Mouse (Mus musculus) forebrain, embryonic 15.5 days (tissue): ENCODE measurements around the gene Erbb4. TPM values are rescaled to one million over a fixed set of nuclear protein-coding genes. Genes with fewer than 3 reads are reported as not detected.
"Not testable (repeated sequence)": the region's sequence is repeated elsewhere in the genome, so short reads cannot be mapped to it uniquely, and the experiment has no call there.

ENCODE experiments used
- ATAC-seq: fragments of 200-750 bp; cut with Nextera tagmentation; replicated peaks from 2 replicates; pipeline ENCODE4 v1.8.0; 2017; ENCODE audit warnings: mild to moderate bottlenecking, moderate TSS enrichment, moderate library complexity
- H3K27ac ChIP-seq: fragments of 300-500 bp; sonication (generic); replicated peaks from 2 replicates; pipeline ENCODE4 v1.5.1; 2015; ENCODE audit warnings: mild to moderate bottlenecking, inconsistent platforms
- H3K27me3 ChIP-seq: fragments of 300-500 bp; sonication (generic); 2 replicates; pipeline ENCODE4 v1.6.1; 2015; ENCODE audit warnings: inconsistent platforms
- H3K36me3 ChIP-seq: fragments of 300-500 bp; sonication (generic); 2 replicates; pipeline ENCODE4 v1.6.1; 2015; ENCODE audit warnings: mild to moderate bottlenecking, inconsistent platforms
- H3K4me1 ChIP-seq: fragments of 300-500 bp; sonication (generic); 2 replicates; pipeline ENCODE4 v1.6.1; 2015; ENCODE audit warnings: inconsistent platforms
- H3K4me2 ChIP-seq: fragments of 300-500 bp; sonication (generic); replicated peaks from 2 replicates; pipeline ENCODE4 v1.6.1; 2015; ENCODE audit warnings: mild to moderate bottlenecking, inconsistent platforms
- H3K4me3 ChIP-seq: fragments of 300-500 bp; sonication (generic); 2 replicates; pipeline ENCODE4 v1.5.1; 2015; ENCODE audit warnings: mild to moderate bottlenecking, inconsistent platforms
- H3K9ac ChIP-seq: fragments of 300-500 bp; sonication (generic); replicated peaks from 2 replicates; pipeline ENCODE4 v1.6.1; 2015; ENCODE audit warnings: mild to moderate bottlenecking, inconsistent platforms
- H3K9me3 ChIP-seq: fragments of 300-500 bp; sonication (generic); 2 replicates; pipeline ENCODE4 v1.6.1; 2016; ENCODE audit warnings: inconsistent platforms
- WGBS: fragments of 180-500 bp; shearing (Covaris S2); methylation state at CpG from one replicate; pipeline ENCODE4 v1.1.7; 2015; ENCODE audit warnings: mixed read lengths; 5-methylcytosine and 5-hydroxymethylcytosine counted together
- polyA plus RNA-seq: library from polyadenylated mRNA; unstranded; fragments of >200 nt; fragmentation: Nextera tagmentation; extraction: Ambion mirVana; gene quantifications from 2 replicates; pipeline ENCODE4 v1.2.1, GENCODE M21; 2015

Gene Erbb4
- polyA plus RNA-seq, 1 experiment from 2014 or later, result 17.4 TPM

DNA sequence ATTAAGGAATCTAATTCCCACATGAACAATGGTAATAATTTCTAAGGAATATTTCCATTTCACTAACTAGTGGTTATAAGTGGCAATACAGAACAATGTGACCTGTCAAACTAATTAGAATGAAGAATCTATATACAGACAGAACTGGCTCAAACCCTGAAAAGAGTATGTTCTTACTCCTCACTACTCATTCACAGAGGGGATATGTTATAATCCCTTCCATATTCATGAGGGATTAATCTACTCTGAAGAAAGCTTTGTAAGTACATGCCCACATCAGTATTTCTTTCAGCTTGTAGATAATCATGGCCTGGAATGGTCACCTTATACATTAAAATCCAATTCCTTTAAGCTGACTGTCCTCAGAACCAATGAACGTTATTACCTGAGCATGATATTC is 276.3 kb downstream of the Erbb4 start:
- 14% methylated on average over 1 of the region's 1 CpGs for WGBS
- peaks cover 11% of the 10 kb centered on the region; the same call in 1 of the 2 replicates for H3K4me1 ChIP-seq
- H3K27ac ChIP-seq, result no peak overlapping the region
- no peaks in the 10 kb centered on the region for H3K9me3 ChIP-seq
- no peak overlapping the region for H3K4me2 ChIP-seq
- no peak for ATAC-seq
- no peak overlapping the region for H3K4me3 ChIP-seq
- H3K9ac ChIP-seq, result no peak overlapping the region
- H3K36me3 ChIP-seq, result no peaks in the 10 kb centered on the region
- H3K27me3 ChIP-seq, result no peaks in the 10 kb centered on the region

DNA sequence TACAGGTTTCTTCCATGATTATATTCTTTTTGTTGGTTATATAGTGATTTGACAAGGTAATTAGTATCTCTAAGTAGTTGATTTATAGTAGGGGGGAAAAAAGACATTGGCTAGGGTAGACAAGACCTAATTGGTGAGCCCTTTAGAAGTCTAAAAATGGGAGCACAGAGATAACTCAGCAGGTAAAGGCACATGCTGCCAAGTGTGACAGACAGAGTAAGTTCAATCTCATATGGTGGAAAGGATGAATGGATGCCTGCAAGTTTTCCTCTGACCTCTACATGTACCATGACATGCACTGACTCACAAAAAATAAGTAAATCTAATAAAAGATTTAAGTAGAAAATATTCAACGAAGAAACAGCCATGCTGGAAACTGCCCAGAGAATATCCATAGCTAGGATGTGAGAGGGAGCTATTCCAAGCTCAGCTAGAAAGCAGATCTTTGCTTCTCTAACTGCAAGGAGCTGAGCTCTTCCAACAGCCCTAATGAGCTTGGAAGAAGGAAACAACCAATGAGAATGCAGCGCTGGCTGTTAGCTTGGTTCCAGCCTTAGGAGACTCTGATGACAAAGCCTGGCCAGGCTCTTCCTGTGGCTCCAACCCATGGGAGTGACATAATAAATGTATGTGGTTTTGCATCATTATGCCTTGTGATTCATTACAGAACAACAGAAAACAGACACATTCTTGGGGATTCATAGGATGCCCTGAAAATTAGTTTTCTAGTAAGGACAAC is 277.2 kb downstream of the Erbb4 start:
- Histone ChIP-seq H3K9ac (no peak overlapping the region), H3K4me3 (no peak overlapping the region), H3K9me3 (no peaks in the 10 kb centered on the region), H3K27me3 (no peaks in the 10 kb centered on the region), H3K4me2 (no peak overlapping the region), H3K36me3 (no peaks in the 10 kb centered on the region), H3K4me1 (peaks cover 11% of the 10 kb centered on the region; the same call in 1 of the 2 replicates), H3K27ac (no peak overlapping the region)
- ATAC-seq, result no peak
- WGBS, result 64% methylated on average over 2 of the region's 2 CpGs

DNA sequence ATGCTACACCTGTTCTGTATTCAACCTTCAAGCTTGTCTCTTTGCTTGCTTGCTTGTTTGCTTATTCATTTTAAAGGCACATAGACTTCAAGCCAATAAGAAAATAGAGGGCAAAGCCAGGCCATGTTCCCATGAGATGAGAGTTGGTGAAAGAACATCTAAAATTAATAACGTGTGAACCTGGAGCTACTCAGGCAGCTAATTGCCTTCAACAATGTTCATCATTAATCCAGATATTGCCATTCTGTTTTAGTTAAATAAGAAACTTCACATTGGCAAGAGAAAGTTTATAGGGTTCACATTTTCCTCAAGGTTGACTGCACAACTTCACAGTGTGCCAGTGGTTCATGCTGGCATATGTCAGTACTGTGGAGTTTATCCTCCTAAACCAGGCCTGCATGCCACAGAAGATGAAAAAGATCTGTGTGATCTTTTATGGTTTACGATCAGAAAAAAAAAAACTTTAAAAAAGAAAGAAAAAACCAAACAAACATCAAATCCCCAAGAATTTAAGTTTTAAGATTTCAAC is 284.7 kb downstream of the Erbb4 start:
- ATAC-seq, result no peak
- no peaks in the 10 kb centered on the region for H3K4me1 ChIP-seq
- H3K27me3 ChIP-seq, result no peaks in the 10 kb centered on the region
- no peaks in the 10 kb centered on the region for H3K9me3 ChIP-seq
- no peak overlapping the region for H3K27ac ChIP-seq
- H3K36me3 ChIP-seq, result no peaks in the 10 kb centered on the region
- no peak overlapping the region for H3K9ac ChIP-seq
- no peak overlapping the region for H3K4me2 ChIP-seq
- 46% methylated on average over 2 of the region's 2 CpGs for WGBS
- no peak overlapping the region for H3K4me3 ChIP-seq

DNA sequence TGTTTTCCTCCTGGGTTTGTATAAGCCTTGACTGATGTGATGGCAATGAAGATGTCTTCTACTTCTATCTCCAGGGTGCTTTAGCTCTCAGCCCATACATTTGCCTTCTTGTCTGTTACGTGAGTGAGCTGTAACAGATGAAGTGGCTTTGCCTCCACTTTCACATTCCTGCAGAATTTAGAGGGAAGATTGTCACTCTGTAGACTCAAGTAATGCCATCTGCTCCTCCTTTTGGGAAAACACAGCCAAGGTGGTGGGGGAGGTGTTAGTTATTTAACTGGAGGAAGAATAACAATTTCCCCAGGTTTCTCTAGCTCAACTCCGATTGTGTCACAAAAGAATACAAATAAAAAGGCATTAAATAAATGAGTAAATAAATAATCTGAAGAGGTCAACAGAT is 301.1 kb downstream of the Erbb4 start:
- ATAC-seq, result no peak
- no peaks in the 10 kb centered on the region for H3K27me3 ChIP-seq
- no peaks in the 10 kb centered on the region for H3K36me3 ChIP-seq
- no peaks in the 10 kb centered on the region for H3K9me3 ChIP-seq
- no peak overlapping the region for H3K4me3 ChIP-seq
- H3K9ac ChIP-seq, result no peak overlapping the region
- no peak overlapping the region for H3K4me2 ChIP-seq
- 74% methylated on average over 2 of the region's 2 CpGs for WGBS
- H3K27ac ChIP-seq, result no peak overlapping the region
- no peaks in the 10 kb centered on the region for H3K4me1 ChIP-seq

DNA sequence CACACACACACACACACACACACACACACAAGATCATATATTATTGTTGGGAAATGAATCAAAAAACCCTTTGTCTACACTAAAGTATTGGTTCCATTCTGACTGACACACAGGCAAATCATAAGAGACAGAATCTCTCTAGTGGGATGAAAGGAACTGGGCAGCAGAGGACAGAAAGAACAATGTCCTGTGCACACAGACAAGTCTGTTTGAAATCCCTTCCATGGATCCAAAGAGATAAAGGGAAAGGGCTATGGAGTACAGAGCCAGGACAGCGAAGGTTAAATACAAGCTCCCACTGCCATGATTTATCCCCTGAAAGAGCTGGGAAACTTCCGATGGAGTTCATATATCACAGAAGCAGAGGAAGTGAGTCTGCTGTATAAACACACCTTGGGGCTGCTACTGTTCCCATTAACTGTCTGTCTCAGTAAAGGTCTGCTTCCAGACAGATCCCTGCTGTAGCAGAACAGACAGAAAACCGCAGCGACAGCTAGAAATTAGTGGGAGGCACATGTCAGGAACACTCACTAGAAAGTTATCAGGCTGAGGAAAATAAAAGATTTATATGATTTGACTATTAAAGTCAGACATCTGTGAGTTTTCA is 320.3 kb downstream of the Erbb4 start:
- ATAC-seq, result no peak
- H3K9me3 ChIP-seq, result no peaks in the 10 kb centered on the region
- H3K9ac ChIP-seq, result no peak overlapping the region
- H3K4me2 ChIP-seq, result no peak overlapping the region
- H3K4me1 ChIP-seq, result no peaks in the 10 kb centered on the region
- H3K36me3 ChIP-seq, result no peaks in the 10 kb centered on the region
- H3K27me3 ChIP-seq, result no peaks in the 10 kb centered on the region
- H3K4me3 ChIP-seq, result no peak overlapping the region
- WGBS, result 64% methylated on average over 4 of the region's 4 CpGs
- no peak overlapping the region; the same call in 1 of the 2 replicates for H3K27ac ChIP-seq

DNA sequence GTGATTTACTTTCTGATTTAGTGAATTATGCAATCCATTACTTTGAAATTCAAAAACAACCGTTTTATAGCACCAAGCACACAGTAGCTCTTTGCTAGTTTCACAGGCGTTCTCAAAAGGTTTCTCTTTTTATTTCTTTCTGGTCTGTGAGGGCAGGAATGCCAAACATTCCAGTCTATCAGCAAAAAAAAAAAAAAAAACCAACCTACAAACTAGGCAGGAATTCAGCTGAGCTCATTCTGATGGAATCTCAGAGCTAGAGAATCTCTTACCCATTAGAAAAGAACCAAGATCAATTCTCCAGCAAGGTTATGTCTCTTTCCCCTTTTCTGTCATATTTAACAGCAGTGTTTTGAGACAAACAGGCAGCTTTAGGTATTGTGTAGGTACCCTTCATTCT is 327.2 kb downstream of the Erbb4 start:
- no peak overlapping the region for H3K9ac ChIP-seq
- no peak overlapping the region for H3K27ac ChIP-seq
- no peak overlapping the region for H3K4me2 ChIP-seq
- 40% methylated on average over 2 of the region's 2 CpGs for WGBS
- no peak overlapping the region for H3K4me3 ChIP-seq
- ATAC-seq, result no peak
- no peaks in the 10 kb centered on the region for H3K9me3 ChIP-seq
- H3K27me3 ChIP-seq, result no peaks in the 10 kb centered on the region
- no peaks in the 10 kb centered on the region for H3K36me3 ChIP-seq
- no peaks in the 10 kb centered on the region for H3K4me1 ChIP-seq

DNA sequence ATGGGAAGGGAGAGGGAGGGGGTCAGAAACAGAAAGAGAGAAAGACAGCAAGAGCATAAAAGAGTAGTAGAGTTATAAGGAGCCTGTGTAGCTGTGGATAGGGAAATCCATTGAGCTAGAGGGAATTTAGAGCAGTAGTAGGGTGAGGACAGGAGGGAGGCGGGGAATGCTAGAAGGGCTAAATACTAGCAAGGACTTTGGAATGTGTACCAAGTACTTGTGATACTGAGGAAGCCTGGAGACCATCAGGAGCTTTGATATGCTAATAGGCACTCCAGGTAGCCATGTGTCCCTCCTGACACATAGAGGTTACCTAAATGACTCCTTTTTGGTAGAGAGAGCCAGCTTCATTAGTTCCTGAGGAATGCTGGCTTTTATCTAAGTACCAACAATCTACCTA is 327.8 kb downstream of the Erbb4 start:
- Histone ChIP-seq H3K4me2 (no peak overlapping the region), H3K27me3 (no peaks in the 10 kb centered on the region), H3K36me3 (no peaks in the 10 kb centered on the region), H3K4me1 (no peaks in the 10 kb centered on the region), H3K9ac (no peak overlapping the region), H3K9me3 (no peaks in the 10 kb centered on the region), H3K4me3 (no peak overlapping the region), H3K27ac (no peak overlapping the region)
- no peak for ATAC-seq
- 93% methylated on average over 1 of the region's 1 CpGs for WGBS

DNA sequence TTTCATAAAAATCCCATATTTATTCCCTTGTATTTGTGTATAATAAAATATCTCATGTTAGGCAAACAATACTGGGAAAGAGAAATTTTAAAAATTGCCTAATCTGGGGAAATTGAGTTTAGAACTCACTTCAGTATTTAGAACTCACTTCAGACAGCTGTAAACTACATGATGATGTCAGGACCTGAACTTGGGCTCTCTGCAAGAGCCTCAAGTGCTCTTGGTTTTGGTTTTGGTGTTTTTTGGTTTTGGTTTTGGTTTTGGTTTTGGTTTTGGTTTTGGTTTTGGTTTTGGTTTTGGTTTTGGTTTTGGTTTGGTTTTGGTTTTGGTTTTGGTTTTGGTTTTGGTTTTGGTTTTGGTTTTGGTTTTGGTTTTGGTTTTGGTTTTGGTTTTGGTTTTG is 341.8 kb downstream of the Erbb4 start:
- not testable (repeated sequence) for H3K27me3 ChIP-seq, H3K9me3 ChIP-seq, H3K9ac ChIP-seq, H3K4me3 ChIP-seq, H3K4me1 ChIP-seq, H3K36me3 ChIP-seq, H3K27ac ChIP-seq, H3K4me2 ChIP-seq, ATAC-seq

DNA sequence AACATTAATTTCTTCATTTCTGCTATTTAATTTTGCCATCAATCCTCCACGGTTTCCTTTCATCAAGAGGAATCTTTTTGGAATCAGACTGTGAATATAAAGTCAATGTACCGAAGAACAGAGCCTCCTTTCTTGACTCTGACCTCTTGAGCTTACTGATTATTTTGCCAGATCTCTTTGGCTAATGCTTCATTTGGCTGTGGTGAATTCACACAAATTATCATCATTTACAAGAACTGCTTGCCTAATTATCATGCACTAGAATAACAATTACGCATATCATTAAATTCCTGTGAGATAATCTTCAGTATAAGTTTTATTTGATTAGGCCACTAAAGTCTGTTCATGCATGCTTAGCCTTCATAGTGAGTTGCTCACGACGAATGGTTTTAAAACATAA is 345.4 kb downstream of the Erbb4 start:
- H3K36me3 ChIP-seq, result no peaks in the 10 kb centered on the region
- 38% methylated on average over 5 of the region's 5 CpGs for WGBS
- H3K9me3 ChIP-seq, result no peaks in the 10 kb centered on the region
- H3K4me2 ChIP-seq, result no peak overlapping the region
- H3K4me3 ChIP-seq, result no peak overlapping the region
- no peaks in the 10 kb centered on the region for H3K27me3 ChIP-seq
- H3K9ac ChIP-seq, result no peak overlapping the region
- no peak for ATAC-seq
- H3K27ac ChIP-seq, result no peak overlapping the region
- no peaks in the 10 kb centered on the region for H3K4me1 ChIP-seq

DNA sequence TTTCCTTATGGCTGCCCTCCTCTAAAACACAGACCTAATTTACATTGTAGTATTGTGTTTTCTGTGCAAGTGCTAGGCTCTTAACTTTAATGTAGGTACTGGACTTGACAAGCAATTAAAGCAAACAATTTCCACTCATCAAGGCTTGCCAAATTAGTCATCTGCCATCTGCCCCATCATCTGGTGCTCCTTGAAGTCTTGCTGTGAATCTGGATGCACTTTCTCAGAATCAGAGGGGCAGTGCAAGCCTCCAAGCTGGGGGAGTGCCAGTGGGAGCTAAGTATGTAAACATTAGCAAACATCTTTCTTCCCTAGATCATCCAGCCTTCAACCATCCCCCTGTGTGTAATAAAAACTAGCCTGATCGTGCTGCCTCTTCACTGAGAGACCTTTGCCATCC is 358.9 kb downstream of the Erbb4 start:
- ATAC-seq, result peak; percentile 88
- Histone ChIP-seq H3K4me1 (peaks cover 7% of the 10 kb centered on the region), H3K9ac (no peak overlapping the region), H3K27ac (no peak overlapping the region), H3K36me3 (no peaks in the 10 kb centered on the region), H3K4me2 (no peak overlapping the region), H3K9me3 (no peaks in the 10 kb centered on the region), H3K4me3 (no peak overlapping the region), H3K27me3 (no peaks in the 10 kb centered on the region)
- WGBS, result 22% methylated on average over 1 of the region's 1 CpGs

DNA sequence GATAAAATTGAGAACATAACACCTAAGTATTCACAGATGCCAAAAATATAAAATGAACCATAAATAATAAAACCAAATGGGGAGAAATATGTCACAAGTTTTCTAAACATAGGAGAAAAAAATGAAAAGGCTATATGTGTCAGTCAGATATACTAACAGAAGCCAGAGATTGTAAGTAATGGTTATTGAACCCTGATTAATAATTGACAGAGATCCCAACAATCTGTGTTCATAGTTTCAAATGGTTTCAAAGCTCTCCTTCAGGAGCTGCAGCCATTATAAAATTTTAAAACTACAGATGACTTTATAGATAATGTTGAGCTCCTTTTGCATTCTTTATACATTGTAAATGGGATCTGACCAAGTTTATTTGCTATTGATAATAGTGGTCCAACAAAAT is 426.4 kb downstream of the Erbb4 start:
- Histone ChIP-seq H3K9ac (no peak overlapping the region), H3K9me3 (no peaks in the 10 kb centered on the region), H3K4me2 (no peak overlapping the region), H3K27ac (no peak overlapping the region), H3K27me3 (no peaks in the 10 kb centered on the region), H3K4me1 (no peaks in the 10 kb centered on the region), H3K4me3 (no peak overlapping the region), H3K36me3 (no peaks in the 10 kb centered on the region)
- no peak for ATAC-seq

DNA sequence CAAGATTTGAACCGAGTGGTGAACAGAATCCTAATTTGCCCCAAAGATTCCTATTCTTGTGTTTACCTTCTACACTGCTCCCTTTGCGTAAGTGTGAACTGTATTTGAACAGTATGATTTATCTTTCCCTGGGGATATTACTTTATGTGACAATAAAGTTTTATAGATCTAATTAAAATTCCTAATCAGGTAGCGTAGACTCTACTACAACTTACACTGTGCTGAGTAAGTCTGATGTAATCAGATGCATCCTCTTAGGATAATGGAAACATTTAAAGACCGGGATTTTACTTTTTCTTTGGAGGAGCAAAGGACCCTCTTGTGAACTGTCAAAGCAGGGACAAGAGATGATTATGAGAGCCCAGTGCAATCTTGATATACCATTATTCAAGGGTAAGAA is 433.2 kb downstream of the Erbb4 start:
- Histone ChIP-seq H3K4me1 (no peaks in the 10 kb centered on the region), H3K4me2 (no peak overlapping the region), H3K4me3 (no peak overlapping the region), H3K9ac (no peak overlapping the region), H3K9me3 (no peaks in the 10 kb centered on the region), H3K27ac (no peak overlapping the region), H3K36me3 (no peaks in the 10 kb centered on the region), H3K27me3 (no peaks in the 10 kb centered on the region)
- WGBS, result 79% methylated on average over 4 of the region's 4 CpGs
- no peak for ATAC-seq
